Mouse (Mus musculus) NIH3T3 (cell line): ENCODE results near the gene Tmem102.
A peak's percentile ranks its signal among the peaks of the same experiment; 100 is the strongest.

Experiments used
- DNase-seq: peaks from one replicate; pipeline ENCODE4 v3.0.0-alpha.2; 2012; ENCODE audit warnings: low read depth

The Tmem102 gene

GRCm38 (mm10) chr11:69757303-69758089 is 47.9 kb downstream of the Tmem102 start:
- DNase-seq: no peak

- DNase-seq: peak; percentile 85
Observed at GRCm38 (mm10) chr11:69754701-69755100, 50.7 kb downstream of the Tmem102 start.

DNA sequence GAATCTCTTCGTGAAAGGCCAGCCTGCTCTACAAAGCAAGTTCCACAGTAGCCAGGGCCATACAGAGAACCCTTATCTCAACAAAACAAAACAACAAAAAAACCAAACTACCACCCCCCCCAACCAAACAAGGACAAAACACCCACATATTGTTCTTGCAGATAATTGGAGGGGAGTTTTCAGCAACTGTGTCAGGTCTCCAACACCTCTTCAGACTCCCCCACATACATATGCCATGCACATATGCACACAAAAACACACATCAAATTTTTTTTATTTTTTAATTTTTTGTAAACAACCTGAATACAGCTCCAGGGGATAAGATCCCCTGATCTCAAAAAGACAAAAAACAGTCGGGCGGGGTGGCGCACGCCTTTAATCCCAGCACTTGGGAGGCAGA is 51.2 kb downstream of the Tmem102 start:
- no peak for DNase-seq
